Comparison of ENCODE assay signal across 24 mouse cellular contexts in genomic region chr11:88023933-88024332, GRCm38 (mm10).
"Had no signal": no experiment of that assay in that cellular context is flagged by ENCODE, and none has a peak within 500 bp of the region (broad histone marks: within the 10 kb centered on the region; RNA-seq: fewer than 3 reads in every experiment).

No protein-coding gene starts in this region.

- H3K27me3 ChIP-seq: heart, embryonic 12.5 days; hindbrain, embryonic 13.5 days; hindbrain, embryonic 15.5 days; kidney, embryonic 15.5 days; limb, embryonic 13.5 days; limb, embryonic 15.5 days had no signal

- H3K27ac ChIP-seq: gastrocnemius, adult 2 months; heart, embryonic 10.5 days; hindbrain, embryonic 13.5 days; hindbrain, embryonic 15.5 days; hindbrain, postnatal 0 days; kidney, embryonic 15.5 days; kidney, postnatal 0 days; limb, embryonic 13.5 days; limb, embryonic 15.5 days; liver, embryonic 12.5 days had no signal

- H3K9me3 ChIP-seq: heart, embryonic 10.5 days; heart, embryonic 12.5 days; hindbrain, embryonic 13.5 days; hindbrain, embryonic 15.5 days; kidney, embryonic 15.5 days; limb, embryonic 13.5 days; limb, embryonic 15.5 days; liver, embryonic 12.5 days had no signal

- H3K9ac ChIP-seq: heart, embryonic 12.5 days; hindbrain, embryonic 13.5 days; hindbrain, embryonic 15.5 days; kidney, embryonic 15.5 days; limb, embryonic 13.5 days; limb, embryonic 15.5 days; liver, embryonic 12.5 days had no signal

- H3K36me3 ChIP-seq: heart, embryonic 10.5 days; heart, embryonic 12.5 days; hindbrain, embryonic 13.5 days; hindbrain, embryonic 15.5 days; kidney, embryonic 15.5 days; limb, embryonic 13.5 days; limb, embryonic 15.5 days; liver, embryonic 12.5 days had no signal

- ATAC-seq: hindbrain, postnatal 0 days; intestine, embryonic 16.5 days; liver, embryonic 12.5 days had no signal

- H3K4me3 ChIP-seq: gastrocnemius, adult 2 months; heart, embryonic 10.5 days; heart, embryonic 12.5 days; hindbrain, embryonic 13.5 days; hindbrain, embryonic 15.5 days; kidney, embryonic 15.5 days; limb, embryonic 13.5 days; limb, embryonic 15.5 days; liver, embryonic 12.5 days had no signal

- H3K4me1 ChIP-seq: limb, embryonic 15.5 days; liver, embryonic 12.5 days had no signal

- DNase-seq: gastrocnemius, adult 2 months; gastrocnemius, postnatal 10 days; gastrocnemius, postnatal 25 days; heart, adult 18-20 months; heart, postnatal 10 days; kidney, adult 11 months; kidney, adult 2 months; kidney, adult 9 months; kidney, postnatal 14 days; kidney, postnatal 36 days; layer of hippocampus, adult 9-11 months; layer of hippocampus, postnatal 36 days; left cerebral cortex, postnatal 4 days had no signal

- H3K4me2 ChIP-seq: heart, embryonic 12.5 days; hindbrain, embryonic 13.5 days; hindbrain, embryonic 15.5 days; kidney, embryonic 15.5 days; limb, embryonic 13.5 days; limb, embryonic 15.5 days; liver, embryonic 12.5 days had no signal
